Mouse (Mus musculus) naive thymus-derived CD4-positive, alpha-beta T cell, adult 2 months (primary cell): ENCODE measurements at regions not wholly inside any gene's neighbourhood (a gene's known extent, or its start where the extent isn't known, plus 50 kb on each side); places are given as distances from the start of the nearest gene placed in this dataset.
A peak's percentile ranks its signal among the peaks of the same experiment; 100 is the strongest.

ENCODE experiments used
- DNase-seq: peaks from one replicate; pipeline ENCODE4 v3.0.0-alpha.2; 2011; ENCODE audit warnings: low read depth

DNA sequence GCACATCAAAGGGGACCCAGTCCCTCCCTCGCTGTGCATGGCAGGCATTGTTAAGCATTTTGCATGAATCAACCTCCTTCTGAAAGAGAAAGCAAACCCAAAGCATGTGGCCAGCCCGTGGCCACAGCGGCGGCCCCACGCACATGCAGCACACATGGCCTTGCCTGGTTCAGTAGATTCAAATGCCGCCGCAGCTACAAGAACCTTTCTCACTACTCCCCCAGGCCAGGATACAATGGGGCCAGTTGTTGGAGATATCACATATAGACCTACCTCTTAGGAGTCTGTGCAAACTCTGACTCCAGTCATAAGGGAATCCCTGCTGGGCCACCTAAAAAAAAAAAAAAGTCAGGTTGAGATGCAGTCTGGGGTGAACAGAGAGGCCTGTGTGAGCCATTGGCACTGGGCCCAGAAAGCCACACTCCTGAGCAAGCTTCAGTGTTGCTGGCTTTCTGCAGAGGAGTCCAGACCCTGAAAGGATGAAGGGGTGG lies 329.4 kb upstream of the Jarid2 start:
- DNase-seq: no peak

GRCm38 (mm10) chr13:44404010-44404575 lies 325.2 kb upstream of the Jarid2 start:
- no peak for DNase-seq

GRCm38 (mm10) chr13:44407307-44407706 lies 322.0 kb upstream of the Jarid2 start:
- DNase-seq: no peak

DNA sequence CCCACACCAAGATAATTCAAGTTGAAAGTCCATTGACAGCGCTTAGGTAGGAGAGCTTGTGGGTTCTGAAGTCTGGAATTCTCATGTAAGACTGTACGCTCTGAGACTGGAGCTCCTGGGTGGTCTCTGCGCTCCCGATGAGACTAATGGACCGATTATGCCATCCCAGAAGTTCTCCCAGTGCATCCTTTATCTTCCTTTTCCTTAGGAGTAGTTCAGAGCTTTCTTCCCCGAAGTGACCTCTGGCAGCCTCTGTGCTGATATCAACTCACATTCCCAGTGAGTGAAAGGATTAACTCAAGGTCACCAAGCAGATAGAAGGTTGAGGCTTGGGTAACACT lies 320.7 kb upstream of the Jarid2 start:
- no peak for DNase-seq

GRCm38 (mm10) chr13:44408960-44409719 lies 320.1 kb upstream of the Jarid2 start:
- no peak for DNase-seq

DNA sequence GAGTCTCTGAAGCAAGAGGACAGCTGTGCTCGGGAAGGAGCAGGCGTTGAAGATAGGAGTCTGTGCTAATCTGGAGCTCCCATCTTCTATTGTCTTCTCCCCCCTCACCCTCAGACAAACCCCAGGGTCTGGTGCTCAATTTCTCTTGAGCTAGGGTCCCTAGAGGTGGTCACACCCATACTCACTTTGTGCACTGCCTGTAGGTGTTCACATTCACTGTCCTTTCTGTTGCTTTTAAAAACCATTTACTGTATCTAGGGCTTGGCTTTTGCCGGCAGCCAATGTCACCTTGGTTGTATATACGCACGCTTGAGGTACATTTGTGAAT lies 319.6 kb upstream of the Jarid2 start:
- DNase-seq: no peak

DNA sequence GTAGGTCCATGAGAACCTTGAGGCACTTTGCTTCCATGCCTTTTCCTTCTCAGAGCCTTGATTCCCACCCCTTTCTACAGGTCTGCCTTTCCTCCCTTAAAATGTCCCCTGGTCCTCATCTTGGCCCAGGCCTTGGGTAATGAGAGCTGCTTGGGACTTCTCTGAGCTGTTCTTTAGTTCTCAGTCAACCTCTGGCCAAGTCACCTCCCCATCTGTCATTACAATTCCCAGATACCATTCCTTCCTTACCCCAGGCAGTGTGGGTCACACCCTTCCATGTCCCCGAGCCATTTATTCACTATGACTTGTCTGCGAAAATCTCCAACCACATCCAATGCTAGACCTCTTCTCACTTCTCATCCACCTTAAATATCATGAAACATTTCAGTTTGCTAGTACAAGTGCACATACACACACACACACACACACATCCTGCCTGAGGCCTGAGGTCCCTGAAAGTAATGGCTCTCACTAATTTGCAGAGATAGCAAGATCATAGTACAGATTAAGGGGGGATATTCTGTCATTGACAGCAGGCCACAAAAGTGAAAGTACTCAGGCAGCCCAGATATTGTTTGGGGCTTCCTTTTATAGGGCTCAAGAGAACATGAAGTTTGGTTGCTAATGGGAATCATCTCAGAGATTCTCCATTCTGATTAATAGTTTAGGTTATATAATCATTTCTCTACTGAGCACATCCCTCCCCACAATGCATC lies 317.3 kb upstream of the Jarid2 start:
- no peak for DNase-seq

DNA sequence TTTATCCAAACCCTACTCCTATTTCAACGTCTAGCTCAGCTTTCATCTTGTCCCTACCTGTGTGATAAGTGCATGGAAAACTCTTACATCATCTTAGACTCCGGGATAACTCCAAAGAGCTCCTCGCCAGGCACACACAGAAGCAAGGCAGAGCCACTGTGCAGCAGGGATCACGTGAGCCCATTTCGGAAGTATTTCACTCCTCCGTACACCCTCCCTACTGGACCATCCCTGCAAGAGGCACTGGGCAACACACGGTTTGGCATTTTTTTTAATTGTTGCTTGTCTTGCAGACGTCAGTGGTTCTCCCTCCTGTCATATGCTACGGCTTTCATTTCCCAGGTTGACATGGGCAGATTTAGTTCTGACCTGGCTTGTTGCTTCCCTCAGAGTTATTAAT lies 316.0 kb upstream of the Jarid2 start:
- DNase-seq: no peak

GRCm38 (mm10) chr13:44415971-44416370 lies 313.3 kb upstream of the Jarid2 start:
- DNase-seq: no peak

- DNase-seq: peak; percentile 12
Observed at GRCm38 (mm10) chr13:44416986-44417385, 312.3 kb upstream of the Jarid2 start.

GRCm38 (mm10) chr13:44419056-44419455 lies 310.2 kb upstream of the Jarid2 start:
- DNase-seq: no peak

GRCm38 (mm10) chr13:44419472-44420226 lies 309.6 kb upstream of the Jarid2 start:
- DNase-seq: peak; percentile 20

- no peak for DNase-seq
Observed at GRCm38 (mm10) chr13:44420227-44420592, 309.1 kb upstream of the Jarid2 start.

GRCm38 (mm10) chr13:44420941-44421340 lies 308.3 kb upstream of the Jarid2 start:
- no peak for DNase-seq

GRCm38 (mm10) chr13:44421426-44421825 lies 307.8 kb upstream of the Jarid2 start:
- no peak for DNase-seq

DNA sequence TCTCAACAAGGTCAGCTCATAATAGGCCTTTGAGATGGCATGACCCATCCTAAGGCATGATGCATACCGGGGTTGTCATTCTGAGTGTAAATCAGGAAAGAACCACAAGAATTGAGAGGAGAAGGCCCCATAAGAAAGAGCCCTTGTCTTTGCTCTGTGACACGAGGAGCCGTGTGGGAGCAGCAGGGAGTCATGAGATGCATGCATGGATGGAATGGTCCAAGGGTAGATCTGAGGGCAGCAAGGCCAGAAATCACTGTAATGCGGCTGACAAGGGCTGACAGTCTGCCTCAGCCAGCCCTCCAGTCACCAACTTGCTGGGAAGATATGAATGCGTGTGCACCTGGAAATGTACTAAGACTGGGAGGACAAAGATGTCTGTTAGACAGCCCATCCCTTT lies 307.4 kb upstream of the Jarid2 start:
- DNase-seq: no peak

GRCm38 (mm10) chr13:44430492-44430891 lies 298.8 kb upstream of the Jarid2 start:
- DNase-seq: no peak

GRCm38 (mm10) chr13:44437709-44438108 lies 291.6 kb upstream of the Jarid2 start:
- DNase-seq: no peak

DNA sequence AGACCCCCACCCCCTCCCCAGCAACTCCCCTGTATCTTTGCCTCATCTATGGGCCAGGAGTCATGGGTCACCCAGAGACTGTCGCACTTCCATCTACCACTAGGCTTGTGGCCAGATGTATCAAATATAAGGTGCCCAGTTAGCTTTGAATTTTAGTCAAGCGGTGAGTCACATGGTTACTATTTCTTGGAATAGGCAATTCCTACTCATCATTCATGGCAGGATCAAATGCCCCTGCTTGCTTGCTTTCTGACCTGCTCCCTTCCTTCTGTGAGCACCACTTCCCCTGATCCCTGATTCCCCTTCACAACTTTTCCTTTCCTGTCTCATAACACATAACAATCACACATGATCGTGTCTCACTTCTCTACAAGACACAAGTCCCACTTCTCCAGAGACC lies 288.2 kb upstream of the Jarid2 start:
- no peak for DNase-seq

- no peak for DNase-seq
Observed at GRCm38 (mm10) chr13:44449216-44449830, 280.0 kb upstream of the Jarid2 start.

- no peak for DNase-seq
Observed at GRCm38 (mm10) chr13:44451224-44451623, 278.1 kb upstream of the Jarid2 start.

- DNase-seq: no peak
Observed at GRCm38 (mm10) chr13:44453131-44453530, 276.1 kb upstream of the Jarid2 start.
